Mouse (Mus musculus): ENCODE results near the gene Ahr. TPM values are rescaled to one million over a fixed set of nuclear protein-coding genes. Genes with fewer than 3 reads are reported as not detected.

Gene Ahr
- total and polyA plus RNA-seq, 3 experiments: 2.6 to 5.6 (median 2.8) TPM

- peak overlapping the region; percentile 84 for H3K27ac ChIP-seq
- TF ChIP-seq CTCF (IDR thresholded peaks at IDR 0.05) (peak; percentile 7; the same call in 1 of the 2 replicates), EP300 (IDR thresholded peaks at IDR 0.05; ENCODE audit: insufficient read depth, low read depth, low read length) (no peak), POLR2A (IDR thresholded peaks at IDR 0.05; ENCODE audit: insufficient read depth, low read depth, low read length) (no peak)
- WGBS: 1% methylated on average over 48 of the region's 49 CpGs
These were observed 604 bp downstream of the Ahr start for GRCm38 (mm10) chr12:35534114-35534753.

GRCm38 (mm10) chr12:35533748-35534113 lies 1.1 kb downstream of the Ahr start:
- H3K79me2 ChIP-seq (replicated peaks; ENCODE audit: control insufficient read depth, insufficient read depth, low read length): no peaks in the 10 kb centered on the region
- no peaks in the 10 kb centered on the region for H3K27me3 ChIP-seq (ENCODE audit: control insufficient read depth, insufficient read depth, low read length)
- peaks cover 1% of the 10 kb centered on the region; the same call in 1 of the 2 replicates for H3K4me1 ChIP-seq (ENCODE audit: control insufficient read depth, insufficient read depth, low read length)
- no peak for DNase-seq
- no peak for TF ChIP-seq POLR2A (IDR thresholded peaks at IDR 0.05; ENCODE audit: insufficient read depth, low read depth, low read length)
- H3K9ac ChIP-seq (ENCODE audit: low read depth, low read length): peak overlapping the region; percentile 93
- H3K27ac ChIP-seq: peak overlapping the region; percentile 84
- peak overlapping the region; percentile 79 for H3K4me3 ChIP-seq
- H3K36me3 ChIP-seq (ENCODE audit: control insufficient read depth, insufficient read depth, low read length): peaks cover 9% of the 10 kb centered on the region
- intact Hi-C loops (cut with DNase I): loop anchor here (2.0 to 10.0 kb wide), 7 partner anchors 71 to 511 kb away; partner anchors contain the start of gene Tspan13

More at GRCm38 (mm10) chr12:35534114-35534753, 604 bp downstream of the Ahr start:
- H3K27me3 ChIP-seq (ENCODE audit: control insufficient read depth, insufficient read depth, low read length): no peaks in the 10 kb centered on the region
- peak overlapping the region; percentile 79 for H3K4me3 ChIP-seq
- intact Hi-C loops (cut with DNase I): loop anchor here (5.0 to 10.0 kb wide), 5 partner anchors 72 to 511 kb away; partner anchors contain the start of gene Tspan13
- no peaks in the 10 kb centered on the region for H3K79me2 ChIP-seq (replicated peaks; ENCODE audit: control insufficient read depth, insufficient read depth, low read length)
- peaks cover 1% of the 10 kb centered on the region; the same call in 1 of the 2 replicates for H3K4me1 ChIP-seq (ENCODE audit: control insufficient read depth, insufficient read depth, low read length)
- peak; percentile 25 to 50 for DNase-seq
- H3K36me3 ChIP-seq (ENCODE audit: control insufficient read depth, insufficient read depth, low read length): peaks cover 9% of the 10 kb centered on the region
- H3K9ac ChIP-seq (ENCODE audit: low read depth, low read length): peak overlapping the region; percentile 93

GRCm38 (mm10) chr12:35533133-35533532 lies 1.7 kb downstream of the Ahr start:
- 50% methylated on average over 5 of the region's 5 CpGs for WGBS
- no peak for DNase-seq
- intact Hi-C loops (cut with DNase I): loop anchor here (2.0 to 10.0 kb wide), 7 partner anchors 71 to 512 kb away; partner anchors contain the start of gene Tspan13
- TF ChIP-seq POLR2A (IDR thresholded peaks at IDR 0.05; ENCODE audit: insufficient read depth, low read depth, low read length) (no peak), EP300 (IDR thresholded peaks at IDR 0.05; ENCODE audit: insufficient read depth, low read depth, low read length) (no peak), CTCF (IDR thresholded peaks at IDR 0.05) (no peak)
- peak overlapping the region; percentile 36 for H3K4me3 ChIP-seq
- no peaks in the 10 kb centered on the region for H3K79me2 ChIP-seq (replicated peaks; ENCODE audit: control insufficient read depth, insufficient read depth, low read length)
- H3K4me1 ChIP-seq (ENCODE audit: control insufficient read depth, insufficient read depth, low read length): peaks cover 1% of the 10 kb centered on the region; the same call in 1 of the 2 replicates
- H3K27ac ChIP-seq: peak overlapping the region; percentile 55
- no peak overlapping the region; the same call in 1 of the 2 replicates for H3K9ac ChIP-seq (ENCODE audit: low read depth, low read length)
- H3K27me3 ChIP-seq (ENCODE audit: control insufficient read depth, insufficient read depth, low read length): no peaks in the 10 kb centered on the region
- H3K36me3 ChIP-seq (ENCODE audit: control insufficient read depth, insufficient read depth, low read length): peaks cover 9% of the 10 kb centered on the region

- TF ChIP-seq CTCF (IDR thresholded peaks at IDR 0.05) (peak; percentile 92), POLR2A (IDR thresholded peaks at IDR 0.05; ENCODE audit: insufficient read depth, low read depth, low read length) (no peak), EP300 (IDR thresholded peaks at IDR 0.05; ENCODE audit: insufficient read depth, low read depth, low read length) (no peak)
- intact Hi-C loops (cut with DNase I): loop anchor here (2.0 to 10.0 kb wide), 7 partner anchors 70 to 513 kb away; partner anchors contain the start of gene Tspan13
- peak; percentile 59 to 72 for DNase-seq
- no peaks in the 10 kb centered on the region for H3K79me2 ChIP-seq (replicated peaks; ENCODE audit: control insufficient read depth, insufficient read depth, low read length)
- peak overlapping the region; percentile 55 for H3K27ac ChIP-seq
- peaks cover 9% of the 10 kb centered on the region for H3K36me3 ChIP-seq (ENCODE audit: control insufficient read depth, insufficient read depth, low read length)
- no peak overlapping the region for H3K9ac ChIP-seq (ENCODE audit: low read depth, low read length)
- no peaks in the 10 kb centered on the region for H3K27me3 ChIP-seq (ENCODE audit: control insufficient read depth, insufficient read depth, low read length)
- H3K4me3 ChIP-seq: peak overlapping the region; percentile 36
- WGBS: 16% methylated on average over 5 of the region's 5 CpGs
- H3K4me1 ChIP-seq (ENCODE audit: control insufficient read depth, insufficient read depth, low read length): peaks cover 5% of the 10 kb centered on the region
These were observed 2.7 kb downstream of the Ahr start for GRCm38 (mm10) chr12:35532151-35532550.

- Histone ChIP-seq H3K9ac (ENCODE audit: low read depth, low read length) (no peak overlapping the region), H3K79me2 (replicated peaks; ENCODE audit: control insufficient read depth, insufficient read depth, low read length) (no peaks in the 10 kb centered on the region), H3K36me3 (ENCODE audit: control insufficient read depth, insufficient read depth, low read length) (peaks cover 9% of the 10 kb centered on the region), H3K4me1 (ENCODE audit: control insufficient read depth, insufficient read depth, low read length) (peaks cover 5% of the 10 kb centered on the region), H3K27ac (peak overlapping the region; percentile 55), H3K27me3 (ENCODE audit: control insufficient read depth, insufficient read depth, low read length) (no peaks in the 10 kb centered on the region), H3K4me3 (no peak overlapping the region)
- no peak for DNase-seq
- no peak for TF ChIP-seq EP300 (IDR thresholded peaks at IDR 0.05; ENCODE audit: insufficient read depth, low read depth, low read length)
- TF ChIP-seq CTCF (IDR thresholded peaks at IDR 0.05): no peak
- TF ChIP-seq POLR2A (IDR thresholded peaks at IDR 0.05; ENCODE audit: insufficient read depth, low read depth, low read length): no peak
- intact Hi-C loops (cut with DNase I): loop anchor here (5.0 to 10.0 kb wide), 5 partner anchors 68 to 514 kb away; partner anchors contain the start of gene Tspan13
These were observed 4.3 kb downstream of the Ahr start for GRCm38 (mm10) chr12:35530587-35530986.

- Histone ChIP-seq H3K36me3 (ENCODE audit: control insufficient read depth, insufficient read depth, low read length) (peaks cover 16% of the 10 kb centered on the region), H3K9ac (ENCODE audit: low read depth, low read length) (no peak overlapping the region), H3K4me3 (no peak overlapping the region), H3K27ac (no peak overlapping the region; the same call in 1 of the 2 replicates), H3K4me1 (ENCODE audit: control insufficient read depth, insufficient read depth, low read length) (peaks cover 9% of the 10 kb centered on the region), H3K27me3 (ENCODE audit: control insufficient read depth, insufficient read depth, low read length) (no peaks in the 10 kb centered on the region), H3K79me2 (replicated peaks; ENCODE audit: control insufficient read depth, insufficient read depth, low read length) (no peaks in the 10 kb centered on the region)
- no peak for DNase-seq
- 54% methylated on average over 6 of the region's 6 CpGs for WGBS
- intact Hi-C loops (cut with DNase I): no loop called here
- TF ChIP-seq EP300 (IDR thresholded peaks at IDR 0.05; ENCODE audit: insufficient read depth, low read depth, low read length) (no peak), CTCF (IDR thresholded peaks at IDR 0.05) (no peak), POLR2A (IDR thresholded peaks at IDR 0.05; ENCODE audit: insufficient read depth, low read depth, low read length) (no peak)
These were observed 7.4 kb downstream of the Ahr start for GRCm38 (mm10) chr12:35527429-35527828.

All from heart, adult 2 months (tissue).